Mouse (Mus musculus) urinary bladder, postnatal 14 days (tissue): ENCODE data around the gene Impg2.

ENCODE experiments used
- DNase-seq: peaks from one replicate; pipeline ENCODE4 v3.0.0; 2021; ENCODE audit warnings: low spot score

The Impg2 gene

GRCm38 (mm10) chr16:56302996-56303395 is 98.9 kb downstream of the Impg2 start:
- no peak for DNase-seq

- no peak for DNase-seq
Measured at GRCm38 (mm10) chr16:56304167-56304566, 100.1 kb downstream of the Impg2 start.

- no peak for DNase-seq
Measured at GRCm38 (mm10) chr16:56307575-56307974, 103.5 kb downstream of the Impg2 start.

- DNase-seq: peak; percentile 7
Measured at GRCm38 (mm10) chr16:56311291-56311690, 107.2 kb downstream of the Impg2 start.
